Mouse (Mus musculus): ENCODE data around the gene Defb15.
"Not testable (repeated sequence)": the region's sequence is repeated elsewhere in the genome, so short reads cannot be mapped to it uniquely, and the experiment has no call there.

Defb15 gene

DNA sequence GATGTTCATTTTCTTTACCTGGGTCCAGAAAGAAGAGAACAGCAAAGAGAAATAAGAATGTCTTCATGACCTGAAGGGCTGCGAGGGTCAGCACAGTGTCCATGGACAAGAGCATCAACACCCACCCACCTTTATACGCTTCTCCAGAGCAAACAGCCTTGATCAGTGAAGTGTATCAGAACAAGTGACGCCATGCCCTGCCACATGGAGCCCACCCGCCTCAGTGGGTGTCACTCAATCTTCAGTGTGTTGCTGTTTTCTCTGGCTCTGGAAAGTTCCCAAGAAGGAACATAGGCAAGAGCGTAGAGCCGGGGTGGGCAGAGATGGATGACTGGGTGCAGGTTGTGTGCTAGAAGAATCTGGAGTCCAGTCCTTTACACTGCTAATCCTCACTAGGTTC is at the start of gene Defb15:
Defb15 (minus strand) TSS at position 101 of the 400 bp plus-strand sequence.
- no peak for DNase-seq

DNA sequence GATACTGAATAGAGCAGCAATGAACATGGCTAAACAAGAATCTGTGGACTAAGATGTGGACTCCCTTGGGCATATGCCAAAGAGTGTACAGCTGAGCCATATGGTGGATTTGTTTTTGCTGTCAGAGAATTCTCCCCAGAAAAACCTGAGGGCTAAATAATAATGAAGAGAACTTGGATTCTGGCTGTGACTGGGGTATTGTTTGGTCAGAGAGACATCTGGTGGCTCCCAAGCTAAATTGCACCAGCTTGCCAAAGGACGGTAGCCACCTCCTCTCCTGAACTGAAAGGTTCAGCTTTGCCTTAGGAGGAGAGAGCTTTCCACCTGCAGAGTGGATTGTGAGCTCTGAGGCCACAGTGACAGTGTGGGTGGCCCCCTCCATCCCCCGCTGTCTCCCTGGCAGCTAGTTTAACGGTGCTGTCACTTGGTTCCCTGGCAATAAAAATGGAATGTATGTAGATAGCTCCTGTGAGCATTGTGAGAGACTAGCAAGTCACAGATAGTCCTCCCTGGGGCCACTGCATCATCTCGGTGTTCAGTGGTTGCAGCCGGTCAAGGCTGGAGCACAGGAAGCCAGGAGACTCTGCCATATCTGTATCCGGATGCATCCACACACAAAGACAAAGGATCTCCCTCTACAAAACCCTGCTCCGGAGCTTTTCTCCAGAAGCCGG is 49.3 kb upstream of the Defb15 start:
- no peak for DNase-seq

DNA sequence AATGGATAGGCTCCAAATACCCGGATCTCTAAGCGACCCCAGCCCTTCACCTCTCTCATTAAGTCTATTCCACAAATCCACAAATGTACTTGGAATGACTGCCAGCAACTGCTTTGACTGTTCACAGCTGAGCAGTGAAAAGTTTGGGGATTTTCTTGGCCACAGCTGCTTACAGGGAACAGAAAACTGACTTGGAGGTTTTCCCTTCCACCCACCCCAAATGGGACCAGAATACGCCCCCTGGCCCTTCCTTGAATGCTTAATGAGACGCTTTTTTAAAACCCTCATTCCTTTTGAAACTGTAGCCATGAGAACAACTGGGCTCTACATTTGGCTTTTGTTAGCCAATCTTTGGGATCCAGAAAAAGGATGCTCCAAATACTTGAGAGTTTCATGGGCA is 45.7 kb upstream of the Defb15 start:
- DNase-seq: no peak

DNA sequence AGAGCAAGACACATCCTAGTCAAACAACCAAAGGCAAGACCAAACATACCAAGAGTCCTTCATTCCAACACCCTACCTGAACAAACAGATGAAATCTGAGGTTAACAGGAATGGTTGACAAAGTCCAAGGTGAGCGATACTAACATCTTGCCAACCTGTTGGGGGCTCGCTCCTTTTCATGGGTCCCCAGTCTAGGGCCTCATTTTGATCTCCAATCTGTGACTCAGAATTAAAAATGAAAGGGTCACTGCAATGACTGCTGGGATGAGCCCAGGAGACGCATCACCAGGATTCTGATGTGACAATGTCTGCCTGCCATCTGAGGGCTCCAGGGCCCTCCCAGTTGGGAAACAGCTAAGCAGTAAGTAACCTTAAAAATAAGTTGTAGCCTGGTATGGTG is 37.0 kb upstream of the Defb15 start, which contains the start of gene Ccdc70:
Ccdc70 (plus strand) TSS at position 301 of the 400 bp plus-strand sequence.
- DNase-seq: no peak

DNA sequence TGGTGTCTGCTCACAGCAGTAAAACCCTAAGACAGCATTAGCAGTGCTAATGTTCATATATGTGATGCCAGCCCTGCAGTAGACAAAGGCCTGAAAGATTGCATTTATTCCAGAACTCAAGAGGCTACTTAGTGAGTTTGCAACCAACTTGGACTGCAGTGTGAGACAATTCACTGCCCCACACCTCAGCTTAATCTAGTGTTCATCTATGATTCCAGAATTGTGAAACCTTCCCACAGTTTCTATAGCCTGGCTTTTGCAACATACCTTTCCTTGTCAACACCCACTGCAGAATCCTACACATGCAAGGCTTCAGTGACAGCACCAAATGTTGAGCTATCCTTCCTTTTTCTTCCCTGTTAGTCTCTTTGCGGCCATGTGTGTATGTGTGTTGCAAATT is 34.1 kb upstream of the Defb15 start:
- DNase-seq: no peak

DNA sequence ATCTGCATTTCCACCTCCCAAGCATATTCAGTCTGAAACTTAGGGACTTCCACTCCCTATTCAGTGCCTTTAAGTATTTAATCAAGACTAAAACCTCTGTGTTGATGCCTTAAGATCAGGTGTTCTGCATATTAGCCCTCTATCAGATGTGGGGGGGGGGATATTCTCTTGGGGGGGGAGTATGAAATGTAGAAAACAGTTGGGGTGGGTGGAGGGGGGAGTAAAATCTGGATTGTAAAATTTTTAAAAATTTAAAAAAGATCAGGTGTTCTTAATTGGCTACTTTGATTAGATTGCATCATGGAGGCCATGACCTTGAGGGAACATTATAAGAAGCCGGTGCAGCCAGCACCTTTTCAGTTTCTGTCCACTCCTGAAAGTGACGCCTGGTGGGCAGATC is 25.9 kb upstream of the Defb15 start, which contains the start of gene Fam90a1a:
Fam90a1a (plus strand) TSS at position 301 of the 400 bp plus-strand sequence.
- DNase-seq: no peak

DNA sequence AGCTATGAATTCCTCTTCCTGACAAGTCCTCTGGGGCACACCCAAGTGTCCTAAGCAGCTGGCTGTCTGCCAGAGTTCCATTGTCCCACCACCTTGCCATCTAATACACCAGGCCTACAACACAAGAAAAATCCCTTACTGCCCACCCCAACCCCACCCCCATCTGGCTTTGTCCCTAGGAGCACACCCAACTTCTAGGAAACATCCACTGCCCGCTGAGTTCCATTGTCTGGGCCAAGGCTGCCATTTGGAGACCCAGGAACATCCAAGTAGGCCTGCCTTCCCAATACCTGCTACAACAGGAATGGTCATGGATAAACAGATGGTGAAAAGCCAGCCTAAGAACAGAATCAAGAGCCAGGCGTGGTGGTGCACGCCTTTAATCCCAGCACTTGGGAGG is 23.8 kb upstream of the Defb15 start:
- DNase-seq: no peak

DNA sequence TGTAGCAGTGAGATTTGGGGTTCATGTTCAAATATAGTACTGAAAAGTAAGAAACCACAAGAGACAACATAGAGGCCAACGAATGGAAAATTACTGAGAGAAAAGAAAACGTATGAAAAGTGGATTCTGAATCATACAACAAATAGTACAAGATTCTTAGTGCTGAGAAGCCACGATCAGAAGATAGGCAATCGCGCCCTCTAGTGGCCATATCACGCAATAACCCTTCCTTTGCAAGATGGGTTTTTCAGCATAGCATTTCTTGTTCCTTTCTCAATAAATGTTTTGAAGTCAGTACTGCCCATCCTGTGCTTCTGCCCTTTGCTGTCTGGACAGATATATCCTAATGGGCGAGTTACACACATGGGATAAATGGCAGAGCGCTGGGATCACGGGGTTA is 22.8 kb upstream of the Defb15 start:
- peak; percentile 41 for DNase-seq

DNA sequence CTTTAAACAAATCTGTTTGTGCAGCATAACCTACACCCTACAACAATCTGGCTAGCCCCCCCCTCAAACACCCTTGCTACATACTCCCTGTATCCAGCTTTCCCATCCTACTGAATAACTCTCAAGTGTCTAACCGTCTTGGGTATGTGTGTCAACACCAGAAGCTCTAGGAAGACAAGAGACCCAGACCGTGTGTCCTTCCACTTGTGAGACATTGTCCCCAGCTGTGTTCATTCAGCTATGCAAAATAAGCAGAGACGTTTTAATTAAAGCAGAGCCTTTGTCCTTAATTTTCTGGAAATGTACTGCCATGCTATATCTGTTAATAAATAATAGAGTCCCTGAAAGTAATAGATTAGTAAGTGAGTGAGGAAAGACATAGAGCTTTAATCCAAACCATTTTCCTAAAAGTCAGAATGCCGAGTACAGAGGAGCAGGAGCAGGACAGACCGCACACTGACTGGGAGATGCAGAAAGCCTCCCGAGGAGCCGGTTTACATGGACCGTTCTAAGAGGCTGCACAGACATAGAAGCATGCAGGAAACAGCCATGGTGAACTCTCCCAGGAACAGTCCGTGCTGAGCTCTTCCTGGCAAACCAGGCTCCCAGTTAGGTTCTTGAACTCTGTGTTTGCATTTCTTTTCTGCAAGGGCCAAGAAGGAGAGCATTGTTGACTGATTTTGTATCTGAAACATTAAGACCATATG is 15.0 kb upstream of the Defb15 start:
- DNase-seq: no peak

DNA sequence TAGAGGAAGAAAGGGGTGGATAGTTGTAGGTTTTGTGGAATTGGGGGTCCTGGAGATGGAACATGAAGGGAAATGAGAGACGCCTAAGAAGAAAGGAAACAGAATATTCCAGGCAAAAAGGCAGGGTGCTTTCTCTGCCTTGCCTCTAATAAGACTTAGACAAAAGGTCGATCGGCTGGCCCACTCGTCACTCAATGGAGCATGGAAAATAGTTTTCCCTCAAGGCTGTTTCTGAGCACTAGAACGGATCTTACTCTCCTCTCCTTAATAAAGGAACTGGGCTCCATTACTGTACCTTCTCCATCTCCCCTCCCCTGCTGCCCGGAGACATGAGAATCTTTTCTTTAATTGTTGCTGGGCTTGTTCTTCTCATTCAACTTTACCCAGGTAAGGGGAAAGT is 14.0 kb upstream of the Defb15 start, which contains the start of gene Defb13:
Defb13 (plus strand) TSS at position 301 of the 400 bp plus-strand sequence.
- DNase-seq: no peak

DNA sequence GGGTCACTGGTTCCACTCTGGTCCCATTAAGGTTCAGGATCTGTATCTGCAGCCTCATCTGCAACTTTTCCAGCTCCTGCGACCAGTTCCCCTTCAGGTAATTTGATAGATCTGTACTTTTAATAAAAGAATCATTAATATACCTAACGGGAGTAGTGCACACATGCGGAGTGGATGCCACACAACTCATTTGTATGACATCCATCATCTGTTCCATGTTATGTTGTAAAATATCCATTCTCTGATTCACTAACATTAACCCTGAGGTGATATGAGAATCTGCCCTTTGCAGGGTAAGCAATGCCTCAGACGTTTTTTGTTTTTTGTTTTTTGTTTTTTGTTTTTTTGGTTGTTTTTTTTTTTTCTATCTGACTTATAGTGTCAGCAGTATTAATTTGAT is 5.5 kb upstream of the Defb15 start, which contains the start of gene Defb35:
Defb35 (plus strand) TSS at position 301 of the 400 bp plus-strand sequence.
- not testable (repeated sequence) for DNase-seq

DNA sequence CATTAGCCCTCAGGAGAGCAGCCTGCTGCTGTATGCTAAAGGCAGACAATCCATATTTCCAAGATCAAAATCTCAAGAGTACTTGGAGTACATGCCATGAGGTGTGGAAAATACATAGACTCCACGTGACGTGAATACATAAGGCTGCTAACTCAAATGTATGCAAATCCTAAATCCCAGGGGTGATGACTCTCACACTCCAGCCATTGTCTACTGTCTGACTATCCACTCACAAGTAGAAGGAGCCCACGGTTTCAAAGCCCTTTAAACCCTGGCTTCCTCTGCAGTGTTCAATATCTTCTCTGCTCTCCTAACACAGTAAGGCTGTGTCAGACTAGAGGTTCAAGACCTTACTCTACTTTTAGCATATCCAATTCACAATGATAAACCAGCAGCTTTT is 1.8 kb downstream of the Defb15 start:
- DNase-seq: not testable (repeated sequence)

DNA sequence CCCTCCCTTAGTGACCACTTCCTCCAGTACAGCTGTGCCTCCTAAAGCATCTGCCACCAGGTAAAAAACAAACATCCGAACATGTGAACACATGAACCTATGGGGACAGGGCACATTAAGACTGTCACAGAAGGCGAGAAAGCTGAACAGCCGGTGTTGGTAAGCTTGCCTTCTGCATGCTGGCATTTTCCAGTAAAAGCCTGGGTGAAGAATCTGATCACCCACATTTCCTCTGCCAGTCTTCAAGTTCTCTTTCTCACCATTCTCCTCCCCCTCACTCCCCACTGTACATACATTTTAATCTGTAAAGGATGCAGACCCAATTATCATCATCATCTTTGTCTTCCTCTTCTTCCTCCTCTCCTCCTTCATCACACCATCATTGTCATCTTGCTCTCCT is 16.9 kb downstream of the Defb15 start:
- DNase-seq: no peak

DNA sequence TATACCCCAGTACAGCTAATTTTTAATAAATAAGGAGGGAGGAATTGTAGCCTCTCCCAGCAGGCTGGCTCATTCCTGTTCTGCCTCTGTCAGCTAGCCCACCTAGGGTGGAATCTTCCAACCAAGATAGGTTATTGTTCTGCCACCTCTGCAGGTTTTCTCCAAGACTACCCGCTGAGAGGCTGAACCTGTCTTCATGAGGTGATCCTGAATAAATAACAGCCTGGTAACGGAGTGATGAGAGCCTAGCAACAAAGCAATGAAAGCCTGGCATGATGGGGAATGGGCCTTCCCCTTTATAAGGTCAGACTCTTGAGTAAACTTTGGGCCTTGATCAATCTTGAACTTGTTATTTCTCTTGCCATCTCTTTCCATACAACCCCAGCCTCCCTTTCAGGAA is 20.0 kb downstream of the Defb15 start:
- DNase-seq: no peak

DNA sequence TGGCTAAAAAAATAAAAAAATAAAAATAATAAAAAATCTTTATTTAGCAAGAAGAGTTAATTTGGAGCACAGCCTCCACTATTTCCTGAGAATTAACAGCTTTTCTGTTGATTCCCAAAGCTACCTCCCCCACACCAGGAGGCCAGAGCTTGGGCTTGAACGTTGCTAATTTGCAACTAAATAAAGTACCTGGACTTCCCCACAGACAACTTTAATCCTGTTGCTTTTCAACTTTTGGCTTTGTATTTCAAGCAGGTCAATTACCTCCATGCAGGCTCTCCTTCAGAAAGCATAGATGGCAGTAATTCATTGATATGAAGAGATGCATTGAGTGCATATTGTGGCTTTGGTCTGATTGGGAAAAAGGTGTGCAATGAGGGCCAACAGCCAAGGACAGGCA is 20.6 kb downstream of the Defb15 start:
- no peak for DNase-seq

DNA sequence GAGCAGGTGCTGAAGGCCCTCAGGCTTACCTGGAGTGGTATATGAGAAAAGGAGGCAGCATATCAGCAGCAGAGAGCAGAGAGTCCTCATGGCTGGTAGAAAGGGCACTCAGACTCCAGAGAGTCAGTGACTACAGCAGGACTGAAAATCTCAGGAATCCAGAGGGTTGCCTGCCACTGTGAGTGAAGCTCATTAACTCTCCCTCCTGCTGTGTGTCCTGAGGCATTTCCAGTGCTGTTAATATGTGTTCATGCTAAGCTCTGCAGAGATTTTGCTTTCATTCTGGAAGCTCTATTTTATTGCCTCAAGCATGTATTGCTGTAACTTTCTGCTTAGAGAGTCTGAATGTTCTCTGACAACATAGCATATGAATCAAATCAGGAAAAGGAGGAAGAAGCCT is 26.2 kb downstream of the Defb15 start, which contains the start of gene Defb11:
Defb11 (minus strand) TSS at position 123 of the 400 bp plus-strand sequence.
- not testable (repeated sequence) for DNase-seq

DNA sequence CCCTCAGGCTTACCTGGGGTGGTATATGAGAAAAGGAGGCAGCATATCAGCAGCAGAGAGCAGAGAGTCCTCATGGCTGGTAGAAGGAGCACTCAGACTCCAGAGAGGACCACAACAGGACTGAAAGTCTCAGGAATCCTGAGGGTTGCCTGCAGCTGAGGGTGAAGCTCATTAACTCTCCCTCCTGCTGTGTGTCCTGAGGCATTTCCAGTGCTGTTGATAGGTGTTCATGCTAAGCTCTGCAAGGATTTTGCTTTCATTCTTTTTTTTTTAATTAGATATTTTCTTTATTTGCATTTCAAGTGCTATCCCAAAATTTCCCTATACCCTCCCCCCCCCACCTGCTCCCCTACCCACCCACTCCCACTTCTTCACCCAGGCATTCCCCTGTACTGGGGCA is 47.2 kb downstream of the Defb15 start, which contains the start of gene Defb9:
Defb9 (minus strand) TSS at position 101 of the 400 bp plus-strand sequence.
- DNase-seq: not testable (repeated sequence)
